Mouse (Mus musculus): ENCODE measurements around the gene Aldh1a7. TPM values are rescaled to one million over a fixed set of nuclear protein-coding genes. Genes with fewer than 3 reads are reported as not detected.

Gene Aldh1a7
- polyA plus RNA-seq (2014; fragmentation: Illumina TruSeq; extraction: RNeasy Lipid Tissue Mini Kit (QIAGEN cat#74804); ENCODE audit: low read depth, low replicate concordance) = 23.1 TPM

GRCm38 (mm10) chr19:20727381-20727780 is at the start of gene Aldh1a7:
Aldh1a7 (minus strand) TSS chr19:20727562.

Other genes starting within 250 kb of the Aldh1a7 start
- gene Aldh1a1, start 234.8 kb downstream of the Aldh1a7 start, polyA plus RNA-seq (2014; fragmentation: Illumina TruSeq; extraction: RNeasy Lipid Tissue Mini Kit (QIAGEN cat#74804); ENCODE audit: low read depth, low replicate concordance) = 33.1 TPM
- gene Tmc1, start 226.6 kb upstream of the Aldh1a7 start, polyA plus RNA-seq (2014; fragmentation: Illumina TruSeq; extraction: RNeasy Lipid Tissue Mini Kit (QIAGEN cat#74804); ENCODE audit: low read depth, low replicate concordance) = not detected

Measured in kidney, adult 10 weeks (tissue).